Mouse (Mus musculus) forebrain, embryonic 11.5 days (tissue): ENCODE measurements around the gene Nrg4. TPM values are rescaled to one million over a fixed set of nuclear protein-coding genes. Genes with fewer than 3 reads are reported as not detected.

Experiments used
- ATAC-seq: fragments of 200-750 bp; cut with Nextera tagmentation; replicated peaks from 2 replicates; pipeline ENCODE4 v1.8.0; 2017; ENCODE audit warnings: moderate TSS enrichment; ENCODE audit not compliant: low FRiP score
- DNase-seq: peaks from one replicate; pipeline ENCODE4 v3.0.0-alpha.2; 2017; ENCODE audit warnings: low spot score
- H3K27ac ChIP-seq: fragments of 300-500 bp; sonication (generic); 2 replicates; pipeline ENCODE4 v1.5.1; 2014; ENCODE audit warnings: low read depth, low read length
- H3K27me3 ChIP-seq: fragments of 300-500 bp; sonication (generic); 2 replicates; pipeline ENCODE4 v1.6.1; 2014; ENCODE audit warnings: mild to moderate bottlenecking, low read length, mixed read lengths; ENCODE audit not compliant: control insufficient read depth, insufficient read depth
- H3K36me3 ChIP-seq: fragments of 300-500 bp; sonication (generic); 2 replicates; pipeline ENCODE4 v1.6.1; 2014; ENCODE audit warnings: mild to moderate bottlenecking, low read length, moderate library complexity, mixed read lengths; ENCODE audit not compliant: control insufficient read depth, insufficient read depth
- H3K4me1 ChIP-seq: fragments of 300-500 bp; sonication (generic); replicated peaks from 2 replicates; pipeline ENCODE4 v1.6.1; 2014; ENCODE audit warnings: low read length, mixed read lengths; ENCODE audit not compliant: control insufficient read depth, insufficient read depth
- H3K4me2 ChIP-seq: fragments of 300-500 bp; sonication (generic); 2 replicates; pipeline ENCODE4 v1.6.1; 2014; ENCODE audit warnings: low read depth, mild to moderate bottlenecking, low read length, moderate library complexity, mixed read lengths; ENCODE audit not compliant: severe bottlenecking
- H3K4me3 ChIP-seq: fragments of 300-500 bp; sonication (generic); 2 replicates; pipeline ENCODE4 v1.5.1; 2014; ENCODE audit warnings: low read depth, low read length
- H3K9ac ChIP-seq: fragments of 300-500 bp; sonication (generic); 2 replicates; pipeline ENCODE4 v1.6.1; 2014; ENCODE audit warnings: low read length
- H3K9me3 ChIP-seq: fragments of 300-500 bp; sonication (generic); 2 replicates; pipeline ENCODE4 v1.6.1; 2016; ENCODE audit warnings: low read length, mixed read lengths; ENCODE audit not compliant: control insufficient read depth
- WGBS: fragments of 180-500 bp; shearing (Covaris S2); extraction: QIAGEN DNeasy Blood & Tissue Kit; methylation state at CpG from one replicate; pipeline ENCODE4 v1.1.7; 2014; 5-methylcytosine and 5-hydroxymethylcytosine counted together
- polyA plus RNA-seq: library from polyadenylated mRNA; unstranded; fragments of >200 nt; fragmentation: Nextera tagmentation; extraction: Ambion mirVana; gene quantifications from 2 replicates; pipeline ENCODE4 v1.2.1, GENCODE M21; 2014

The Nrg4 gene
- polyA plus RNA-seq, 1 experiment from 2014 or later = 1.2 TPM

DNA sequence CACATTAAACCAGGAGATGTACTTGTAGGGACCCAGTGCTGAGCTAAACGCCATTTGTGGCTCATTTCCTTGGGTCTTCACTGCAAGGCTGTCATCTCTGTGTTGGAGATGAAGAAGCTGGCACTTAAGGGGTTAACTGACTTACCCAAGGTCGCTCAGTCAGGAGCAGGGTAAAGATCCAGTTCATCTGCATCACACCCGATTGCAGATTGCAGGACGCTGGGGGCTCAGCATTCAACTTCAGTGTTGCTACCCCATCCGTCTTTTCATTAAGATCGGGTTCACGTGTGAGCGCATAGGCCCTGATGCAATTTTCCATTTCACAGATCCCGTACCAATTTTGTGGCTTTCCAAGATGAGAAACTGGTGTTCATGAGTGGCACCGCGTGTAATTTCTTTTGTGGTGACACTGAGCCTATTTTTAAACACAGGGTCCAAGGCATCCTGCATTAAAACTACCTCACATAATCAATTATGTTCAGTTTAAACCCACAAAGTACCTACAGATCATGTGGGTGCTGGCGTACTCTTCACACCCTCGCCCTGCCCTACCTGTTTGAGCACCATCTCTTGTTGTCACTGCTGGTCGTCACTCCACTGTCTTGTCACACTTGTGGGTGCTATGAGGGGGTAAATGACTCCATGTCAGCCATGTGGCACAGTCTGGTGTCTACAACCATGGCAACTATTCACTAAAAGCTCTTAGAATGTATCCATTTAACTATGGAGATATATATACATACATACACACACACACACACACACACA, 1.7 kb upstream of the Nrg4 start:
- ATAC-seq (no peak), DNase-seq (no peak)
- Histone ChIP-seq H3K4me3 (no peak overlapping the region), H3K4me2 (no peak overlapping the region), H3K36me3 (no peaks in the 10 kb centered on the region), H3K27me3 (peaks cover 15% of the 10 kb centered on the region), H3K9me3 (no peaks in the 10 kb centered on the region), H3K4me1 (0 out of 2 replicates have a peak, but pooled peaks cover 4% of the 10 kb centered on the region), H3K27ac (no peak overlapping the region), H3K9ac (no peak overlapping the region)
- 30% methylated on average over 14 of the region's 14 CpGs for WGBS

DNA sequence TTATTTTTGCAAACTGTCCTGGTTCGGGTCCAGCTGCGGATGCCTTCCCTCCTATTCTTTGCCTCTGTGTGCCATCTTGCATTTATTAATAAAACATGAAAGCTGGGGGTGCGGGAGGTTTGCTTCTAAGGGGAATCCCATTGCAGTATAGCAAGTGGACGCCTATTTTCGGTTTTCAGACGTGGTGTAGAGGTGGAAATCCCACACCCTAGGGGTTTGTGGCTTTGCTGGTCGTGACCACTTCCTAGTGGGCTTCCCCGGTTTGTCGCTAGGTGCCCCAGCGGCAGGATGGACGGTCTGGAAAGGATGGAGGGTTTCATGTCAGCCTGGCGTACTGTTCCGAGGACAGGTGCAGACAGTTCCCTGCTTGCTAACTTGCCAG, 581 bp upstream of the Nrg4 start:
- no peak for DNase-seq
- ATAC-seq = peak; percentile 35; the same call in 1 of the 2 replicates
- peak overlapping the region; percentile 70 for H3K9ac ChIP-seq
- peak overlapping the region; percentile 83 for H3K4me2 ChIP-seq
- WGBS = under 1% methylated on average over 13 of the region's 13 CpGs
- H3K4me3 ChIP-seq = peak overlapping the region; percentile 63
- H3K36me3 ChIP-seq = no peaks in the 10 kb centered on the region
- peaks cover 15% of the 10 kb centered on the region for H3K27me3 ChIP-seq
- no peak overlapping the region for H3K27ac ChIP-seq
- H3K4me1 ChIP-seq = 0 out of 2 replicates have a peak, but pooled peaks cover 4% of the 10 kb centered on the region
- no peaks in the 10 kb centered on the region for H3K9me3 ChIP-seq

GRCm38 (mm10) chr9:55325564-55326514, 805 bp downstream of the Nrg4 start:
- Histone ChIP-seq H3K4me3 (peak overlapping the region; percentile 63), H3K27me3 (peaks cover 15% of the 10 kb centered on the region), H3K4me2 (peak overlapping the region; percentile 83), H3K9ac (peak overlapping the region; percentile 70), H3K36me3 (no peaks in the 10 kb centered on the region), H3K9me3 (no peaks in the 10 kb centered on the region), H3K27ac (no peak overlapping the region), H3K4me1 (0 out of 2 replicates have a peak, but pooled peaks cover 4% of the 10 kb centered on the region)
- no peak for DNase-seq
- 15% methylated on average over 18 of the region's 18 CpGs for WGBS
- no peak for ATAC-seq

DNA sequence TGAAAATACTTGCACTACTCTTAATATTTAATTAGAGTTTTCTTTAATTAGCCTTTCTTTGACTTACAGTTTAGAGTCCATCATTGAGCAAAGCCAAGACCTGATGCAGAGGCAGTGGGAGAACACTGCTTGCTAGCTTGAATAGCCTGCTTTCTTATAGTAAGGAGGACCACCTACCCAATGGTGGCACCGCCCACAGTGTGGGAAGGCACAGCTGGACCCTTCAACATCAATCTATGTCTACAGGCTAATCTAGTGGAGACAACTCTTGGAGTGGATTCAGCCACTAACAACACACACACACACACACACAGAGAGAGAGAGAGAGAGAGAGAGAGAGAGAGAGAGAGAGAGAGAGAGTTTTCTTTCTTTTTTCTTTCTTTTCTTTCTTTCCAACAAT, 1.6 kb downstream of the Nrg4 start:
- DNase-seq (no peak), ATAC-seq (no peak)
- no peak overlapping the region for H3K9ac ChIP-seq
- no peak overlapping the region for H3K27ac ChIP-seq
- no peaks in the 10 kb centered on the region for H3K9me3 ChIP-seq
- H3K4me1 ChIP-seq = 0 out of 2 replicates have a peak, but pooled peaks cover 4% of the 10 kb centered on the region
- H3K36me3 ChIP-seq = no peaks in the 10 kb centered on the region
- H3K4me2 ChIP-seq = no peak overlapping the region
- WGBS = 22% methylated on average over 1 of the region's 1 CpGs
- no peak overlapping the region for H3K4me3 ChIP-seq
- peaks cover 15% of the 10 kb centered on the region for H3K27me3 ChIP-seq

GRCm38 (mm10) chr9:55324516-55324915, 2.1 kb downstream of the Nrg4 start:
- WGBS = 56% methylated on average over 10 of the region's 10 CpGs
- H3K27me3 ChIP-seq = peaks cover 15% of the 10 kb centered on the region
- H3K36me3 ChIP-seq = no peaks in the 10 kb centered on the region
- no peak overlapping the region for H3K4me3 ChIP-seq
- H3K4me2 ChIP-seq = no peak overlapping the region
- no peak overlapping the region for H3K27ac ChIP-seq
- no peak for DNase-seq
- no peak overlapping the region for H3K9ac ChIP-seq
- ATAC-seq = no peak
- no peaks in the 10 kb centered on the region for H3K9me3 ChIP-seq
- H3K4me1 ChIP-seq = 0 out of 2 replicates have a peak, but pooled peaks cover 4% of the 10 kb centered on the region

- DNase-seq (no peak), ATAC-seq (no peak)
- Histone ChIP-seq H3K4me1 (0 out of 2 replicates have a peak, but pooled peaks cover 4% of the 10 kb centered on the region), H3K27me3 (peaks cover 15% of the 10 kb centered on the region), H3K9ac (no peak overlapping the region), H3K4me2 (no peak overlapping the region), H3K27ac (no peak overlapping the region), H3K9me3 (no peaks in the 10 kb centered on the region), H3K4me3 (no peak overlapping the region), H3K36me3 (no peaks in the 10 kb centered on the region)
- WGBS = 48% methylated on average over 8 of the region's 8 CpGs
Observed at GRCm38 (mm10) chr9:55324085-55324484, 2.6 kb downstream of the Nrg4 start.

DNA sequence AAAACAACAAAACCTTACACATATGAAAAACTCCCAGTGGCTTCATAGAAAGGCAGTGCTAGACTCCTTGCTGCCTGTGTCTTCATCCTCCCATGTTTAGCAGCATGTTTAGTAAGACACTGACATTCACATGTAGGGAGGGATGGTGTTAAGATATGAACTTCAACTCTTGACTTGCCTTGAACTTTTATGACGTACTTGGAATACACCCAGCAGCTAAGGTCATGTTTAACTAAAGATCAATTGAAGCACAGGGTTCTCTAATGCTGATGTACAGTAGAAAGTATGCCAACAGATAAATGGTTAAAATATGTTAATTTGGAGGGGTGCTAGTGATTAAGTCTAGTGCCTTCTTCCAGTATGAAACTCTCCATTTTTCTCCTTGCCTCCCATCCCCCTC, 4.0 kb downstream of the Nrg4 start:
- Histone ChIP-seq H3K9me3 (no peaks in the 10 kb centered on the region), H3K27me3 (peaks cover 7% of the 10 kb centered on the region), H3K36me3 (no peaks in the 10 kb centered on the region), H3K4me1 (0 out of 2 replicates have a peak, but pooled peaks cover 4% of the 10 kb centered on the region), H3K9ac (no peak overlapping the region), H3K27ac (no peak overlapping the region), H3K4me2 (no peak overlapping the region), H3K4me3 (no peak overlapping the region)
- WGBS = 88% methylated on average over 1 of the region's 1 CpGs
- DNase-seq (no peak), ATAC-seq (no peak)

- H3K9me3 ChIP-seq = no peaks in the 10 kb centered on the region
- no peaks in the 10 kb centered on the region for H3K27me3 ChIP-seq
- H3K27ac ChIP-seq = no peak overlapping the region
- no peaks in the 10 kb centered on the region for H3K36me3 ChIP-seq
- H3K4me1 ChIP-seq = no peaks in the 10 kb centered on the region
- H3K4me3 ChIP-seq = no peak overlapping the region
- H3K4me2 ChIP-seq = no peak overlapping the region
- 64% methylated on average over 12 of the region's 12 CpGs for WGBS
- no peak overlapping the region for H3K9ac ChIP-seq
- ATAC-seq = no peak
- DNase-seq = no peak
Observed at GRCm38 (mm10) chr9:55313619-55314261, 12.9 kb downstream of the Nrg4 start.
